Mouse (Mus musculus) urinary bladder, postnatal 4 days (tissue): ENCODE measurements around the gene Lamtor1.
A peak's percentile ranks its signal among the peaks of the same experiment; 100 is the strongest.

Source experiments
- DNase-seq, 2 experiments: peaks; one replicate each; pipeline ENCODE4 v3.0.0; 2021 to 2022; ENCODE audit warnings: low spot score in 2 of 2

The Lamtor1 gene

GRCm38 (mm10) chr7:101955276-101955675 lies 49.6 kb downstream of the Lamtor1 start:
- DNase-seq = no peak

DNA sequence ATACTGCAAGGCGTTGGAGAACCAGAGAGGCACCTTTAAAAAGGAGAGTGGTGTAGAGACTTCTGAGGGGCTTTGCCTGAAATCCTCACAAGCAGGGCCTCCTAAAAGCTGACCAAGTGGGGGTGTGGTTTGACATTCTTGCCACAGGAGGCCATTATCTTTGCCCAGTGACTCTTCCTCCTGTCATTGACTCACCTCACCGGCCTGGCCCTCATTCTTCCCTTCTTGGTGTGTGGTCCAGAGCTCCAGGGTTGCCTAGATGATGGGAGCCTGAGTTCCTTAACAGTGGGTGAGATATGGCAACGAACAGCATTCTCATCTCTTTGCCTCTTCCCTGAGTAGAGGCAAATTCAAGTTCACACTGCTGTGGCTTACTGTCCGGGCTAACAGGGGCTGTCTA lies 50.2 kb downstream of the Lamtor1 start:
- DNase-seq = no peak

- DNase-seq = no peak
These were observed 50.8 kb downstream of the Lamtor1 start for GRCm38 (mm10) chr7:101956481-101956880.

GRCm38 (mm10) chr7:101956911-101957310 lies 51.2 kb downstream of the Lamtor1 start:
- DNase-seq = no peak

DNA sequence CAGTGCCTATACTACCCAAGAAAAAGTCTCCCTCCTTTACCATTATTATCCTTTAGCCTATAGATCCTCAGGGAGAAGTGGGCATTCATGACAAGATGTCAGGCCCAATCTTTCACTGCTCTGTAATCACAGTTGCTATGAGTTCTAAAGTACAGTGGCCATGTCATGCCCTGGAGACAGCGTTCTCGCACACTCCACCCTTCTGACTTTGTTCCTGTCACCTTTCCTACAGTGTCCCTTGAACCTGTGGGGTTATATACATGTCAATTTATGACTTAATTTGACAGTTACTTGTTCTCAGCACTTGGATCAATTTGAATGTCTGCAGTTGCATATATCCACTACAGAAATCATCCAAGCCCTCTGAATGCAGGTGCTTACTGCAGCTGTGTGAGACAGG lies 57.1 kb downstream of the Lamtor1 start:
- no peak for DNase-seq

GRCm38 (mm10) chr7:101963621-101964020 lies 57.9 kb downstream of the Lamtor1 start:
- no peak for DNase-seq

DNA sequence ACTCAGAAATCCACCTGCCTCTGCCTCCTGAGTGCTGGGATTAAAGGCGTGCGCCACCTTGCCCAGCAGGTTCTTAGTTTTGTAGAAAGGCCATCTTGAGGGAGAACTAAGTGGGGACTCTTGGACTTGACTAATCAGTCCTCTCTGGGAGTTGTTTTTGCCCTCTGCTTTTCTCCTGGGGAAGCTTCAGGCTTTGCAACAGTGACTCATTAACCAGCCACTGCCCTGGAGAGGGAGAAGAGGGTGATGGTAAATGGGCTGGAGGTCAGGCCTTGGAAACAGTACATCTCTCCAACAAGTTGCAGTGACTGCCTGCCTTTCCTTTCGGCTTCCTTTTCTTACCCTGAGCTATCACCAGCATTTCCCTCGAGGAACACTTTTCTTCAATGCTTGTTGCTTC lies 58.8 kb downstream of the Lamtor1 start:
- no peak for DNase-seq

- no peak for DNase-seq
These were observed 59.9 kb downstream of the Lamtor1 start for GRCm38 (mm10) chr7:101965606-101966005.

- no peak for DNase-seq
These were observed 61.6 kb downstream of the Lamtor1 start for GRCm38 (mm10) chr7:101967256-101967655.

DNA sequence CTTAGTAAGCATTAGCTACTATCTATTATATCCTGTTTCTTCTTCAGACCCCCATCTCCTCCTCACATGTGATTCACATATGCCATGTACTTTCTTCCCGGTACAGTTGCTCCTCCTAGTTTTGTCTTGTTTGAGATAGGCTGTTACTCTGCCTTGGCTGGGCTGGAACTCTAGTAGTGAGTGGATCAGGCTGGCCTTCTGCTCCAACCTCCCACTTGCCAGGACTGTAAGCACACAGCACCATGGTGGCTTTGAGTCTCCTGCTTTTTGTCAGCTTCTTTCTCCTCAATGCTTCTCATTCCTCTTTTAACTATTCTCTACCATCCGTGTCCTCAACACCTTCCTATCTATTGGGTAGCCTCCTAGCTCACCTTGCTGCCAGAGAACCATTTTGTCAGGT lies 63.0 kb downstream of the Lamtor1 start:
- no peak for DNase-seq

GRCm38 (mm10) chr7:101969694-101970428 lies 64.2 kb downstream of the Lamtor1 start:
- DNase-seq = peak; percentile 82 to 84

- peak; percentile 87 to 91 for DNase-seq
These were observed 64.7 kb downstream of the Lamtor1 start for GRCm38 (mm10) chr7:101970429-101970775.

DNA sequence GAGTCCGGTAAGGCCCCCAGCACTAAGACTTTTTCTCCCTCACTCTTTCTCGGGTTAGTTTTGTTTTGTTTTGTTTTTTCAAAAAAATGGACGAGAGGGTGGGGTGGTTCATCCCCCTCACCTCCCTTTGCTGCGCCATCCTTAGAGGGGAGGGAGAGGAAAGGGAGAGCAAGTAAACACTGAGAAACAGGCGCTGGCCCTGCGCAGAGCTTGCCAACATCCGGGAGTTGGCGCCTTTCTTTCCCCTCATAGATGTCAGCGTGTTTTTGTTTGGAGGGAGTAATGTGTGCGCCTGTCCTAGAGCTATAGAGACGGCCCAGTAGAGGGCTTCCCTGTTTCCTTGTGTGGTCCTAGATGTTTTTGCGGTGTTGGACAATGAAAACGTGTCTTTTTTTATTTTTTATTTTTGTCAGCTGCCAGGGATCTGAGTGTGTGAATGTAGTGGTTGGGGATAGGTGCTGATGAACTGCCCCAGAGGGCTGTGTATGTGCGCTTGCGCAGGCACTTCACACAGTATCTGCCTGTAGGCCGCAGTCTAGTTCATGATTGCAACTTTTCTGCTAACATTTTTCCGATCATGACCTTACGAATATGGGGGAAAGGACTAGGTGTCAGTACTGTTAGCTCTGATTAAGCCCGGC lies 65.2 kb downstream of the Lamtor1 start:
- DNase-seq = peak; percentile 74 to 76

GRCm38 (mm10) chr7:101971721-101972120 lies 66.0 kb downstream of the Lamtor1 start:
- DNase-seq = no peak

DNA sequence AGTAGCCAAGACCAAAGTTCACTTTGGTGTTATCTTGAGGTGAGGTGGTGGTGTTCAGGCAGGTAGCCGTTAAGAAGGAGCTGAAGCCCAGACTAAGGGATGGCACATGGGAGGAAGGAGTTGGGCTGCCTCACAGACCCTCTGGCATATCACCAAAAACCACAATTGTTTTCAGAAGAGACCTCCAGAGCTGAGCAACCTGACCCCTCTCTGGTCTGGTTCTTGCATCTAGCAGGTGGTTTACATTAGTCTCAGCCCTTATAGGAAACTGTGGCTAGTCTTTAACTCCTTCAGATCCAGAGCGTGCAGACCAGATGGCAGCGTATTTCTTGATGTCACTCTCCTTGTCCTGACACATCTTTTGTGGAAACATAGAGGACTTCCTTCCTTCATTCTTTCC lies 68.0 kb downstream of the Lamtor1 start:
- no peak for DNase-seq

- peak in 1 of 2 experiments; percentile 44 for DNase-seq
These were observed 68.8 kb downstream of the Lamtor1 start for GRCm38 (mm10) chr7:101974505-101974904.
